Mouse (Mus musculus) hindbrain, embryonic 11.5 days (tissue): Measurements from ENCODE around the gene Vcam1. TPM values are rescaled to one million over a fixed set of nuclear protein-coding genes. Genes with fewer than 3 reads are reported as not detected.

Experiments used
- ATAC-seq: fragments of 200-750 bp; cut with Nextera tagmentation; 2 replicates; pipeline ENCODE4 v1.8.0; 2017; ENCODE audit warnings: mild to moderate bottlenecking, moderate TSS enrichment, moderate library complexity; ENCODE audit not compliant: low FRiP score
- DNase-seq: peaks from one replicate; pipeline ENCODE4 v3.0.0-alpha.2; 2015; ENCODE audit warnings: low spot score
- H3K27ac ChIP-seq: fragments of 300-500 bp; sonication (generic); 2 replicates; pipeline ENCODE4 v1.5.1; 2014; ENCODE audit warnings: mild to moderate bottlenecking, low read depth, low read length
- H3K27me3 ChIP-seq: fragments of 300-500 bp; sonication (generic); 2 replicates; pipeline ENCODE4 v1.6.1; 2014; ENCODE audit warnings: mild to moderate bottlenecking, low read length, moderate library complexity, mixed read lengths; ENCODE audit not compliant: control insufficient read depth, insufficient read depth
- H3K36me3 ChIP-seq: fragments of 300-500 bp; sonication (generic); 2 replicates; pipeline ENCODE4 v1.6.1; 2014; ENCODE audit warnings: mild to moderate bottlenecking, low read length, moderate library complexity, mixed read lengths; ENCODE audit not compliant: control insufficient read depth, insufficient read depth
- H3K4me1 ChIP-seq: fragments of 300-500 bp; sonication (generic); replicated peaks from 2 replicates; pipeline ENCODE4 v1.6.1; 2014; ENCODE audit warnings: low read length, mixed read lengths; ENCODE audit not compliant: control insufficient read depth, insufficient read depth
- H3K4me2 ChIP-seq: fragments of 300-500 bp; sonication (generic); replicated peaks from 2 replicates; pipeline ENCODE4 v1.6.1; 2014; ENCODE audit warnings: mild to moderate bottlenecking, low read depth, low read length
- H3K4me3 ChIP-seq: fragments of 300-500 bp; sonication (generic); 2 replicates; pipeline ENCODE4 v1.5.1; 2014; ENCODE audit warnings: low read depth, low read length
- H3K9ac ChIP-seq: fragments of 300-500 bp; sonication (generic); 2 replicates; pipeline ENCODE4 v1.6.1; 2014; ENCODE audit warnings: low read depth, low read length
- H3K9me3 ChIP-seq: fragments of 300-500 bp; sonication (generic); 2 replicates; pipeline ENCODE4 v1.6.1; 2016; ENCODE audit warnings: low read length; ENCODE audit not compliant: control insufficient read depth
- WGBS: fragments of 180-500 bp; shearing (Covaris S2); extraction: QIAGEN DNeasy Blood & Tissue Kit; methylation state at CpG from one replicate; pipeline ENCODE4 v1.1.7; 2014; 5-methylcytosine and 5-hydroxymethylcytosine counted together
- polyA plus RNA-seq: library from polyadenylated mRNA; unstranded; fragments of >200 nt; fragmentation: Nextera tagmentation; extraction: Ambion mirVana; gene quantifications from 2 replicates; pipeline ENCODE4 v1.2.1, GENCODE M21; 2014

Gene Vcam1
- polyA plus RNA-seq, 1 experiment from 2014 or later, result 76.3 TPM

DNA sequence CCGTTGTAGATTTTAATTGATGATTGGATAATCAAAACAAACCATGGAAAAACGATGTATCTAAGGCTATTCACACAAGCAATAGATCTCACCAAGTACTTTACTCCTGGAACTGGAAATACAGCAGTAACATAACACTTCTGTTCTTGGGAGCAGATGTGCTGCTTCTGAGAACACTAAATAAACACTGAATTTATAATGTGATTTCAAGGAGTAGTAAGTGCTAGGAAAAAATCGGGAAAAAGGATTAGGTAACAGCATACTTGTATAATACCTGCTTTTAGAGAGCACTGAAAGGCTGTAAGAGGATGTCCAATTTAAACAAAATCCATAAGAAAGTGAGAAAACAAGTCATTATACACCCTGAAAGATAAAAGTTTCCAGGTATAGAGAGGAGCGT lies 43.5 kb downstream of the Vcam1 start:
- H3K4me1 ChIP-seq, result no peaks in the 10 kb centered on the region
- no peaks in the 10 kb centered on the region for H3K27me3 ChIP-seq
- no peaks in the 10 kb centered on the region for H3K36me3 ChIP-seq
- ATAC-seq (no peak), DNase-seq (no peak)
- no peak overlapping the region for H3K27ac ChIP-seq
- no peak overlapping the region for H3K4me3 ChIP-seq
- H3K4me2 ChIP-seq, result no peak overlapping the region
- H3K9ac ChIP-seq, result no peak overlapping the region
- no peaks in the 10 kb centered on the region for H3K9me3 ChIP-seq
- 85% methylated on average over 4 of the region's 4 CpGs for WGBS

DNA sequence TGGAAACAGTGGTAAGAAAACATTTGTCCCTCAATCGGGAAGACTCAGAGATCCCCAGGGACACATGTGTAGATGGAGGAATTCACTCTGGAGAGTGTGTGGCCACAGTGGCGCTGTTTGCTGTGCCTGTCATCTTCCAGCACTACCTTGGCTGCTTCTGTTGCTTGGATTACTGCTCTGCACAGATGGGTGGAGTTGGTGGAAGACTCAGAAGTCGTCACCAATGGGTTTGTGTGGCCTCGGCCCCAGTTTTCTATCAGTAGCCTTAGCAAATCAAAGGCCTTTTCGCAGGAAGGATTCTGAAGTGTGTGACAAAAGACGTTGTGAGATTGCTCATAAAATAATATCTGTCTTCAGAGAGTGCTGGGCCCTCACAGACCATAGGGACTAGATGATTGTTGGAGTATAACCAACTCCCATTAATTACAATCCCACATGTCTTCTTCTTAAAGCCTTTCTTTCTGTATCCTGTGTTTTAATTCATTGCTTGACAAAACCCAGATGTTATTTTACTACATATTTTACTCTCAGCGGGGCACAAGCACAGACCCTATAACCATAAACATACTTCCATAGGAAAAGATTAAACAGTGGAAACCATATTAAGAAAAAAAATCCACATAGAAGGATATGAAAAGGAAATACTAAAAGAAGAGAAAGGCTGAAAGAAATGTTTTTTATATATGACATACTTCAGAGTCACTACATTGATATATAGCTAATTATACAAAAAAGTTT lies 48.4 kb downstream of the Vcam1 start:
- H3K27ac ChIP-seq, result no peak overlapping the region
- H3K4me1 ChIP-seq, result no peaks in the 10 kb centered on the region
- no peaks in the 10 kb centered on the region for H3K36me3 ChIP-seq
- ATAC-seq (no peak), DNase-seq (no peak)
- H3K4me2 ChIP-seq, result no peak overlapping the region
- no peaks in the 10 kb centered on the region for H3K27me3 ChIP-seq
- no peak overlapping the region for H3K4me3 ChIP-seq
- 70% methylated on average over 7 of the region's 7 CpGs for WGBS
- H3K9me3 ChIP-seq, result no peaks in the 10 kb centered on the region
- no peak overlapping the region for H3K9ac ChIP-seq

DNA sequence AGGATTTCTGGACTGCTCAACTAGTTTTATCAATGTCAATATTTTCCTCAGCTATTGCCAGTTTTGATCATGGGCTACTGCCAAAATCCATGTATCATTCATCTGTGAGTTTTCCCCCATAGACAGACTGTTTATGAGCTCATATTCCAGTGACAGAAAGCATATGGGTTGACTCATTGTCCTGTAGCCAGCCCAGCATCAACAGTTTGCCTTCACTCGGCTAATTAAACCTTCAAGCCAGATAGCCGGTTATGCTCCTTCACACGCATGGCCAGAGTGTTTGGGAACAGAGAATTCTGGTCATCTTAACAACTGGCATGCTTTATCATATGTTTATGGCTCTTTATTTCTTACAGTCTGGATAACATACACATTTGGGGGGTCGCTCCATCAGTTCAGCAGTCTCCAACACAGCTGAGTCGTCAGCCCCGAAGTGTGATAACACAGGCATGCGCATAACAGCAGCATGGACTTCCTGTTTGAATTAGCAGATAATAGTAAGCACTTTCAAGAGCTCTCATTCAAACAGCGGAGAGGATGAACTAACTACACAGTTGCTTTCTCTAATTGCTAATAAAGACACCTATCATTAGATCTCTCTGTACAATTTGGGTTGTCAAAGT lies 49.2 kb downstream of the Vcam1 start:
- no peaks in the 10 kb centered on the region for H3K36me3 ChIP-seq
- H3K4me1 ChIP-seq, result no peaks in the 10 kb centered on the region
- DNase-seq, result no peak
- H3K27me3 ChIP-seq, result no peaks in the 10 kb centered on the region
- no peak overlapping the region for H3K9ac ChIP-seq
- H3K4me3 ChIP-seq, result no peak overlapping the region
- no peak overlapping the region for H3K27ac ChIP-seq
- H3K4me2 ChIP-seq, result no peak overlapping the region
- no peak for ATAC-seq
- 84% methylated on average over 8 of the region's 8 CpGs for WGBS
- H3K9me3 ChIP-seq, result no peaks in the 10 kb centered on the region

DNA sequence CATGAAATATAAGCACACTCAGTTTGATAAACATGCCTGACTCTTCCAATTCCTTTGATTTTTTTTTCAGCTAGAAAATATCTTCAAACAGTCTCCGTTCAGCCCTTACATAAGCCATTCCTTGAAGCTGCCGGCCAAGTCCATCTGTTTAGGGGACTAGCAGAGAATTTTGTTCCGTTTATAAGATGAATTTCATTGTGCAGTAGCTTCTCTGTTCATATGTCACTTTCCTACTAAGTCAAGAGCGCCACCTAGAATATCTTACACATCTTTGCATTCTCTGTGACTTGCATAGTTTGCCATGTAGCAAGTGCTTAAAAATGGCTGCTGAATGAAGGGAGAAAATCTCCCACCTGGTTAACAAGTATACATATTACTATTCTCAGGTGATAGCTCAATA lies 51.0 kb downstream of the Vcam1 start:
- DNase-seq, result no peak
- no peak overlapping the region for H3K4me2 ChIP-seq
- H3K4me1 ChIP-seq, result no peaks in the 10 kb centered on the region
- WGBS, result 76% methylated on average over 4 of the region's 4 CpGs
- no peaks in the 10 kb centered on the region for H3K9me3 ChIP-seq
- H3K27me3 ChIP-seq, result no peaks in the 10 kb centered on the region
- no peak overlapping the region for H3K9ac ChIP-seq
- no peaks in the 10 kb centered on the region for H3K36me3 ChIP-seq
- ATAC-seq, result no peak
- H3K27ac ChIP-seq, result no peak overlapping the region
- no peak overlapping the region for H3K4me3 ChIP-seq

DNA sequence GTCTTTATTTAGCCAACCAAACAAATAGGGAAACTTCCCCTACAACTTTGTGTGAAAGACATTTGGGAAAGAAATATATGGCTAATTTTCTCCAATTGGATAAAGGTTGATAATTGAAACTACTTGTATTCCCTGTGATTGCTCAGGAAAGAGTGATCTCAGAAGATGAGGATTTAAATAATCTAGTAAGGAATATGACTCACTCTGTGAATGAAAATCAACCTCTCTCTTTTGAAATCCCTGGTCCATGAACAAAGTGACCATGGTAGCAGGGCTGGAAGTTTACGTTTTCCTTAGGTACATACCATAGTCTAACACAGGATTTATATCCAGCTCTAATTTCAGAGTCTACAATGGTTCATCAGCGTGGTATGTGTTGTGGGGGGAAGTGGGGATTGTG lies 52.7 kb downstream of the Vcam1 start:
- WGBS, result 88% methylated on average over 2 of the region's 2 CpGs
- no peak for ATAC-seq

DNA sequence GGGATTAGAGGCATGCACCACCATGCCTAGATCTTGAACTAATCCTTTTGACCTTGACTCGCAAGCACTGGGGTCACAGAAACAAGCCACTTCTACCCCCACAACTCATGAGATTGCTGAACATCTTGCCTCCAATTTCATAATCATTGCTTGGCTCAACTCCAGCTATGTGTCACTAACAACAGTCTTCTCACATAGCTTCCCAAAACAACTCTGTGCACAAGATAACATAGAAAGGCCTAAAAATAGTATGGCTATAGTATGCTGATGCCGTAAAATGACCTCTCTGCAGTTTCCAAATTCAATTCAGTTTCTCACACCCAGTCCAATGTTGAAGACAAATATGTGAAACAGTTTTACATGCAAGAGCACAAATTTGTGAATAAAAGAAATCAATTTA lies 56.9 kb downstream of the Vcam1 start:
- H3K27ac ChIP-seq, result no peak overlapping the region
- H3K4me3 ChIP-seq, result no peak overlapping the region
- no peaks in the 10 kb centered on the region for H3K36me3 ChIP-seq
- no peak overlapping the region for H3K9ac ChIP-seq
- no peaks in the 10 kb centered on the region for H3K4me1 ChIP-seq
- ATAC-seq (no peak), DNase-seq (no peak)
- no peaks in the 10 kb centered on the region for H3K27me3 ChIP-seq
- H3K4me2 ChIP-seq, result no peak overlapping the region
- 87% methylated on average over 2 of the region's 2 CpGs for WGBS
- no peaks in the 10 kb centered on the region for H3K9me3 ChIP-seq

More for the DNA sequence above, 52.7 kb downstream of the Vcam1 start:
- Histone ChIP-seq H3K27me3 (no peaks in the 10 kb centered on the region), H3K9ac (no peak overlapping the region), H3K4me3 (no peak overlapping the region), H3K4me2 (no peak overlapping the region), H3K9me3 (no peaks in the 10 kb centered on the region), H3K36me3 (no peaks in the 10 kb centered on the region), H3K27ac (no peak overlapping the region), H3K4me1 (no peaks in the 10 kb centered on the region)
- no peak for DNase-seq

DNA sequence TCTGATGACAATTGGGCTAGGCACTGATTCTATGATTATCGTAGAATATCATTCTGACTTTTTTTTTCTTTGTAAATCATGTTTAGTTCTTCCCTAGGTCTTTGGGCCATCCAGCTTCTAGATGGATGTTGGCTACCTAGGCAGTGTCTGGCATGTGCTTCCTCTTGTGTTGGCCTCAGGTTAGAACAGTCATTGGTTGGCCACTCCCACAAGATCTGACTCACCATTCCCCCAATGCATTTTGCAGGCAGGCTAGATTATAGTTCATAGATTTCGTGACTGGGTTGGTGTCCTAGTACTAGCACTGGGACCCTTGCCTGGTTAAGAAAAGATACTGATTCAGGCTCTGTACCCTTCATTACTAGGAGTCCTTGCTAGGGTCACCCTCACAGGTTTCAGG lies 67.3 kb downstream of the Vcam1 start:
- no peaks in the 10 kb centered on the region for H3K27me3 ChIP-seq
- H3K36me3 ChIP-seq, result no peaks in the 10 kb centered on the region
- H3K4me1 ChIP-seq, result no peaks in the 10 kb centered on the region
- H3K27ac ChIP-seq, result no peak overlapping the region
- ATAC-seq (no peak), DNase-seq (no peak)
- no peak overlapping the region for H3K9ac ChIP-seq
- 93% methylated on average over 2 of the region's 2 CpGs for WGBS
- H3K9me3 ChIP-seq, result no peaks in the 10 kb centered on the region
- H3K4me3 ChIP-seq, result no peak overlapping the region
- H3K4me2 ChIP-seq, result no peak overlapping the region

DNA sequence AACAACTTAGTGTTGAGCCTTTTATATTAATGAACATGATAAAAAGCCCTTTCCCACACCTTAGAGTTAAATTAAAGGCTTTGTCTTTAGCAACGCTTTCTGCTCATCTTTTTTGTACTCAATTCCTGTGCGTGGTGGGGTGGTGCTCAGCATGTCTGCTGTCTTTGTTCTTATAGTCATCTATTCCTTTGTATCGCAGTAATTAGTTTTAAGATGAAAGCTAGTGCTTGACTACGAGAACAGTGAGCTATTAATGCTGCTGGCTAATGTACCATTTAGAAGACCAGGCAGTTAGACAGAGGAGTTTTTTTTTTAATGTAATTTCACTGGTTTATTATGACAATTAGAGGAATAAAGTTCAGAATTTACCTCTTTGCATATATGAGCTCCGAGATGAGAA lies 69.2 kb downstream of the Vcam1 start:
- H3K27me3 ChIP-seq, result no peaks in the 10 kb centered on the region

More for the DNA sequence above, 69.2 kb downstream of the Vcam1 start:
- ATAC-seq, result no peak
- Histone ChIP-seq H3K9ac (no peak overlapping the region), H3K27ac (no peak overlapping the region), H3K9me3 (no peaks in the 10 kb centered on the region), H3K4me1 (no peaks in the 10 kb centered on the region), H3K36me3 (no peaks in the 10 kb centered on the region), H3K4me2 (no peak overlapping the region), H3K4me3 (no peak overlapping the region)
- WGBS, result 64% methylated on average over 5 of the region's 5 CpGs
- DNase-seq, result no peak
